Mouse (Mus musculus): ENCODE measurements around the gene Olfr593.
"Not testable (repeated sequence)": the region's sequence is repeated elsewhere in the genome, so short reads cannot be mapped to it uniquely, and the experiment has no call there.

GRCm38 (mm10) chr7:103252405-103252804, 40.7 kb downstream of the Olfr593 start, which contains the start of gene Usp17ld:
- TF ChIP-seq CTCF (IDR thresholded peaks at IDR 0.05; ENCODE audit: low read depth, low read length); EP300 (IDR thresholded peaks at IDR 0.05; ENCODE audit: insufficient read depth, low read depth, low read length); POLR2A (IDR thresholded peaks at IDR 0.05; ENCODE audit: insufficient read depth, low read length): not testable (repeated sequence)

Measured in ES-Bruce4 (cell line).